Mouse (Mus musculus) hindbrain, embryonic 16.5 days (tissue): ENCODE results near the gene Gm3448. TPM values are rescaled to one million over a fixed set of nuclear protein-coding genes. Genes with fewer than 3 reads are reported as not detected.
"Not testable (repeated sequence)": the region's sequence is repeated elsewhere in the genome, so short reads cannot be mapped to it uniquely, and the experiment has no call there.

Experiments used
- ATAC-seq: fragments of 200-750 bp; cut with Nextera tagmentation; 2 replicates; pipeline ENCODE4 v1.8.0; 2017; ENCODE audit warnings: moderate TSS enrichment, moderate library complexity
- H3K27ac ChIP-seq: fragments of 300-500 bp; sonication (generic); 2 replicates; pipeline ENCODE4 v1.5.1; 2014; ENCODE audit warnings: low read depth, mild to moderate bottlenecking, control low read depth, low read length, moderate library complexity
- H3K27me3 ChIP-seq: fragments of 300-500 bp; sonication (generic); replicated peaks from 2 replicates; pipeline ENCODE4 v1.6.1; 2014; ENCODE audit warnings: low read length; ENCODE audit not compliant: control insufficient read depth, insufficient read depth
- H3K36me3 ChIP-seq: fragments of 300-500 bp; sonication (generic); 2 replicates; pipeline ENCODE4 v1.6.1; 2014; ENCODE audit warnings: mild to moderate bottlenecking, low read length, moderate library complexity, mixed read lengths; ENCODE audit not compliant: control insufficient read depth, insufficient read depth
- H3K4me1 ChIP-seq: fragments of 300-500 bp; sonication (generic); 2 replicates; pipeline ENCODE4 v1.6.1; 2014; ENCODE audit warnings: low read depth, low read length; ENCODE audit not compliant: control insufficient read depth, insufficient read depth
- H3K4me2 ChIP-seq: fragments of 300-500 bp; sonication (generic); 2 replicates; pipeline ENCODE4 v1.6.1; 2014; ENCODE audit warnings: mild to moderate bottlenecking, low read length, control low read depth, moderate library complexity
- H3K4me3 ChIP-seq: fragments of 300-500 bp; sonication (generic); 2 replicates; pipeline ENCODE4 v1.5.1; 2014; ENCODE audit warnings: mild to moderate bottlenecking, low read length, control low read depth, moderate library complexity
- H3K9ac ChIP-seq: fragments of 300-500 bp; sonication (generic); 2 replicates; pipeline ENCODE4 v1.6.1; 2014; ENCODE audit warnings: low read depth, mild to moderate bottlenecking, control low read depth, low read length, moderate library complexity
- H3K9me3 ChIP-seq: fragments of 300-500 bp; sonication (generic); 2 replicates; pipeline ENCODE4 v1.6.1; 2014; ENCODE audit warnings: mild to moderate bottlenecking, low read length, moderate library complexity; ENCODE audit not compliant: control insufficient read depth
- whole genome bisulfite sequencing: fragments of 180-500 bp; shearing (Covaris S2); extraction: QIAGEN DNeasy Blood & Tissue Kit; methylation state at CpG from one replicate; pipeline ENCODE4 v1.1.7; 2014; 5-methylcytosine and 5-hydroxymethylcytosine counted together
- polyA plus RNA-seq: library from polyadenylated mRNA; unstranded; fragments of >200 nt; fragmentation: Nextera tagmentation; extraction: Ambion mirVana; gene quantifications from 2 replicates; pipeline ENCODE4 v1.2.1, GENCODE M21; 2015

Gene Gm3448
- polyA plus RNA-seq, 1 experiment from 2014 or later, result 3.7 TPM

GRCm38 (mm10) chr17:15009706-15010413 is 31.5 kb downstream of the Gm3448 start, which contains the start of gene Gm3435:
Gene Gm3435, plus strand, starts transcription at chr17:15010176.
- ATAC-seq, result peak; percentile 98
- H3K9ac ChIP-seq, H3K27me3 ChIP-seq, H3K4me2 ChIP-seq, H3K27ac ChIP-seq, H3K9me3 ChIP-seq, H3K4me1 ChIP-seq, H3K4me3 ChIP-seq, H3K36me3 ChIP-seq: not testable (repeated sequence)
- WGBS, result no CpG with 5 or more reads among the region's 60 CpGs

- not testable (repeated sequence) for H3K27ac ChIP-seq, H3K27me3 ChIP-seq, H3K4me1 ChIP-seq, H3K36me3 ChIP-seq, H3K4me3 ChIP-seq, H3K4me2 ChIP-seq, H3K9me3 ChIP-seq, ATAC-seq, H3K9ac ChIP-seq
- WGBS, result no CpG with 5 or more reads among the region's 3 CpGs
Observed at GRCm38 (mm10) chr17:15009088-15009487, 32.2 kb downstream of the Gm3448 start.

GRCm38 (mm10) chr17:15000047-15000446 is 41.3 kb downstream of the Gm3448 start:
- H3K4me3 ChIP-seq, H3K4me2 ChIP-seq, H3K9me3 ChIP-seq, H3K27ac ChIP-seq, H3K36me3 ChIP-seq, H3K27me3 ChIP-seq, H3K4me1 ChIP-seq, ATAC-seq, H3K9ac ChIP-seq: not testable (repeated sequence)
- WGBS, result no CpG with 5 or more reads among the region's 4 CpGs

- H3K4me1 ChIP-seq, H3K27me3 ChIP-seq, H3K36me3 ChIP-seq, H3K4me2 ChIP-seq, ATAC-seq, H3K4me3 ChIP-seq, H3K27ac ChIP-seq, H3K9me3 ChIP-seq, H3K9ac ChIP-seq: not testable (repeated sequence)
- WGBS, result no CpG with 5 or more reads among the region's 5 CpGs
Observed at GRCm38 (mm10) chr17:14994140-14994539, 47.2 kb downstream of the Gm3448 start.

- no CpG with 5 or more reads among the region's 47 CpGs for WGBS
- H3K27ac ChIP-seq, H3K4me1 ChIP-seq: not testable (repeated sequence)
Observed at GRCm38 (mm10) chr17:14993139-14993832, 48.1 kb downstream of the Gm3448 start.

GRCm38 (mm10) chr17:14992522-14993138 is 48.7 kb downstream of the Gm3448 start:
- H3K9me3 ChIP-seq, H3K27me3 ChIP-seq, H3K36me3 ChIP-seq, H3K4me3 ChIP-seq, H3K27ac ChIP-seq, H3K9ac ChIP-seq, H3K4me1 ChIP-seq, H3K4me2 ChIP-seq: not testable (repeated sequence)
- peak; percentile 85 for ATAC-seq
- no CpG with 5 or more reads among the region's 98 CpGs for WGBS

More at GRCm38 (mm10) chr17:14993139-14993832, 48.1 kb downstream of the Gm3448 start:
- H3K36me3 ChIP-seq, H3K9ac ChIP-seq, H3K9me3 ChIP-seq, H3K27me3 ChIP-seq, H3K4me2 ChIP-seq, H3K4me3 ChIP-seq: not testable (repeated sequence)
- ATAC-seq, result peak; percentile 94

GRCm38 (mm10) chr17:14990116-14990702 is 51.1 kb downstream of the Gm3448 start:
- H3K4me3 ChIP-seq, ATAC-seq, H3K9me3 ChIP-seq, H3K4me1 ChIP-seq, H3K27me3 ChIP-seq, H3K9ac ChIP-seq, H3K27ac ChIP-seq, H3K36me3 ChIP-seq, H3K4me2 ChIP-seq: not testable (repeated sequence)
- 62% methylated on average over 4 of the region's 5 CpGs for WGBS

GRCm38 (mm10) chr17:14978362-14979038 is 62.8 kb downstream of the Gm3448 start, which contains the start of the genes 9030025P20Rik and Gm3417:
Gene 9030025P20Rik, plus strand, starts transcription at chr17:14978468.
Gene Gm3417, minus strand, starts transcription at chr17:14978790.
- H3K9me3 ChIP-seq, H3K9ac ChIP-seq, H3K4me1 ChIP-seq, H3K36me3 ChIP-seq, H3K27ac ChIP-seq, H3K27me3 ChIP-seq, H3K4me3 ChIP-seq, H3K4me2 ChIP-seq: not testable (repeated sequence)
- no CpG with 5 or more reads among the region's 60 CpGs for WGBS
- ATAC-seq, result peak; percentile 99
